Mouse (Mus musculus): Measurements from ENCODE around the gene Clba1.

GRCm38 (mm10) chr12:112859930-112860329 is 51.2 kb downstream of the Clba1 start:
- TF ChIP-seq TAL1 (IDR thresholded peaks at IDR 0.05; ENCODE audit: low read length), result no peak
- no peak for TF ChIP-seq GATA1 (IDR thresholded peaks at IDR 0.05; ENCODE audit: low read length)
